Mouse (Mus musculus): Measurements from ENCODE around the gene Rad50.

The Rad50 gene

GRCm38 (mm10) chr11:53635590-53636182, 71.4 kb downstream of the Rad50 start:
- no peak for DNase-seq (ENCODE audit: extremely low spot score, low read depth, low spot score)

GRCm38 (mm10) chr11:53634556-53634955, 72.6 kb downstream of the Rad50 start, which contains the start of gene Il13:
Il13 (minus strand) TSS chr11:53634702.
- DNase-seq (ENCODE audit: extremely low spot score, low read depth, low spot score) = no peak

GRCm38 (mm10) chr11:53633644-53634043, 73.5 kb downstream of the Rad50 start:
- DNase-seq (ENCODE audit: extremely low spot score, low read depth, low spot score) = no peak

GRCm38 (mm10) chr11:53632122-53632733, 74.9 kb downstream of the Rad50 start:
- no peak for DNase-seq (ENCODE audit: extremely low spot score, low read depth, low spot score)

- DNase-seq (ENCODE audit: extremely low spot score, low read depth, low spot score) = peak; percentile 85
These were observed 79.3 kb downstream of the Rad50 start for GRCm38 (mm10) chr11:53627859-53628258.

- DNase-seq (ENCODE audit: extremely low spot score, low read depth, low spot score) = no peak
These were observed 80.2 kb downstream of the Rad50 start for GRCm38 (mm10) chr11:53626802-53627373.

GRCm38 (mm10) chr11:53624124-53624523, 83.0 kb downstream of the Rad50 start:
- DNase-seq (ENCODE audit: extremely low spot score, low read depth, low spot score) = no peak

- no peak for DNase-seq (ENCODE audit: extremely low spot score, low read depth, low spot score)
These were observed 83.5 kb downstream of the Rad50 start for GRCm38 (mm10) chr11:53623573-53623972.

- DNase-seq (ENCODE audit: extremely low spot score, low read depth, low spot score) = no peak
These were observed 84.7 kb downstream of the Rad50 start for GRCm38 (mm10) chr11:53622440-53622806.

- DNase-seq (ENCODE audit: extremely low spot score, low read depth, low spot score) = no peak
These were observed 85.3 kb downstream of the Rad50 start for GRCm38 (mm10) chr11:53621582-53622439.

- DNase-seq (ENCODE audit: extremely low spot score, low read depth, low spot score) = no peak
These were observed 87.0 kb downstream of the Rad50 start for GRCm38 (mm10) chr11:53620094-53620493.

- DNase-seq (ENCODE audit: extremely low spot score, low read depth, low spot score) = no peak
These were observed 87.7 kb downstream of the Rad50 start for GRCm38 (mm10) chr11:53619428-53619827.

- DNase-seq (ENCODE audit: extremely low spot score, low read depth, low spot score) = no peak
These were observed 88.4 kb downstream of the Rad50 start, which contains the start of gene Il4 for GRCm38 (mm10) chr11:53618619-53619198. Il4 (minus strand) TSS chr11:53618669.

- no peak for DNase-seq (ENCODE audit: extremely low spot score, low read depth, low spot score)
These were observed 89.5 kb downstream of the Rad50 start for GRCm38 (mm10) chr11:53617562-53618109.

- no peak for DNase-seq (ENCODE audit: extremely low spot score, low read depth, low spot score)
These were observed 90.2 kb downstream of the Rad50 start for GRCm38 (mm10) chr11:53616748-53617558.

- no peak for DNase-seq (ENCODE audit: extremely low spot score, low read depth, low spot score)
These were observed 91.5 kb downstream of the Rad50 start for GRCm38 (mm10) chr11:53615575-53615974.

GRCm38 (mm10) chr11:53615172-53615571, 91.9 kb downstream of the Rad50 start:
- DNase-seq (ENCODE audit: extremely low spot score, low read depth, low spot score) = no peak

GRCm38 (mm10) chr11:53609672-53610071, 97.4 kb downstream of the Rad50 start:
- DNase-seq (ENCODE audit: extremely low spot score, low read depth, low spot score) = no peak

GRCm38 (mm10) chr11:53609231-53609630, 97.9 kb downstream of the Rad50 start:
- no peak for DNase-seq (ENCODE audit: extremely low spot score, low read depth, low spot score)

GRCm38 (mm10) chr11:53605609-53606008, 101.5 kb downstream of the Rad50 start:
- no peak for DNase-seq (ENCODE audit: extremely low spot score, low read depth, low spot score)

All from hindlimb bud, embryonic 11.5 days (tissue).